Mouse (Mus musculus) intestine, postnatal 0 days (tissue): ENCODE measurements around the gene Lsmem1. TPM values are rescaled to one million over a fixed set of nuclear protein-coding genes. Genes with fewer than 3 reads are reported as not detected.

Experiments used
- ATAC-seq: fragments of 200-750 bp; cut with Nextera tagmentation; 2 replicates; pipeline ENCODE4 v1.8.0; 2017; ENCODE audit warnings: mild to moderate bottlenecking, moderate TSS enrichment, moderate library complexity
- H3K27ac ChIP-seq: fragments of 300-500 bp; sonication (generic); 2 replicates; pipeline ENCODE4 v1.5.1; 2014; ENCODE audit warnings: mild to moderate bottlenecking, low read depth, low read length, moderate library complexity
- H3K27me3 ChIP-seq: fragments of 300-500 bp; sonication (generic); replicated peaks from 2 replicates; pipeline ENCODE4 v1.6.1; 2014; ENCODE audit warnings: low read length, mixed read lengths; ENCODE audit not compliant: control insufficient read depth, insufficient read depth
- H3K36me3 ChIP-seq: fragments of 300-500 bp; sonication (generic); 2 replicates; pipeline ENCODE4 v1.6.1; 2014; ENCODE audit warnings: mild to moderate bottlenecking, moderate library complexity; ENCODE audit not compliant: control insufficient read depth, insufficient read depth
- H3K4me1 ChIP-seq: fragments of 300-500 bp; sonication (generic); replicated peaks from 2 replicates; pipeline ENCODE4 v1.6.1; 2014; ENCODE audit warnings: antibody characterized with exemption, low read length, mixed read lengths; ENCODE audit not compliant: control insufficient read depth, insufficient read depth
- H3K4me2 ChIP-seq: fragments of 300-500 bp; sonication (generic); replicated peaks from 2 replicates; pipeline ENCODE4 v1.6.1; 2014; ENCODE audit warnings: low read depth, mild to moderate bottlenecking, moderate library complexity
- H3K4me3 ChIP-seq: fragments of 300-500 bp; sonication (generic); 2 replicates; pipeline ENCODE4 v1.5.1; 2014; ENCODE audit warnings: low read depth, low read length
- H3K9ac ChIP-seq: fragments of 300-500 bp; sonication (generic); 2 replicates; pipeline ENCODE4 v1.6.1; 2014; ENCODE audit warnings: mild to moderate bottlenecking, low read depth, low read length
- H3K9me3 ChIP-seq: fragments of 300-500 bp; sonication (generic); 2 replicates; pipeline ENCODE4 v1.6.1; 2016; ENCODE audit warnings: mixed run types; ENCODE audit not compliant: control insufficient read depth
- CTCF ChIP-seq: sonication (generic); IDR thresholded peaks from 2 replicates; pipeline ENCODE4 v1.5.1; 2016; ENCODE audit warnings: low read depth, mild to moderate bottlenecking, control low read depth, antibody characterized with exemption, moderate library complexity
- WGBS: fragments of 180-500 bp; shearing (Covaris S2); extraction: QIAGEN DNeasy Blood & Tissue Kit; methylation state at CpG from one replicate; pipeline ENCODE4 v1.1.7; 2014; 5-methylcytosine and 5-hydroxymethylcytosine counted together
- polyA plus RNA-seq: library from polyadenylated mRNA; unstranded; fragments of >200 nt; fragmentation: Nextera tagmentation; extraction: Ambion mirVana; gene quantifications from 2 replicates; pipeline ENCODE4 v1.2.1, GENCODE M21; 2015

Lsmem1 gene
- polyA plus RNA-seq, 1 experiment from 2014 or later = not detected

DNA sequence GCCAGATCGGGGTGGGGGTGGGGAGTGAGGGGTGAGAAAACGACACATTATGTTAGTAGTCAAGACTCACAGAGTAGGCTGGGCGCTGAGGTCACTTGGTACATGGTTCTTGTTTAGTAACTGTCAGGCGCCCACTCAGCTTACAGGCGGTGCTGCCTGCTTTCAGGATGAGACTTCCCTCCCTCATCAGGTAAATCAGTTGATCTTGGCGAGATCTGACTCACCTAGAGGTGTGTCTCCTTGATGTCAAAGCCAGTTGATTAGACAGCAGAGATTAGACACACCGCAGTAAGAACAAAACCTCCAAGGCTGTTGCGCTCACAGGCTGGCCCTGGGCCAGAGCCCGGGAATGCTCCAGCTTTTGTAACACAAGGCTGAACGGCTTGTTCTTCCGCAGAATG lies 44.5 kb upstream of the Lsmem1 start:
- H3K36me3 ChIP-seq = no peaks in the 10 kb centered on the region
- WGBS = 31% methylated on average over 11 of the region's 11 CpGs
- ATAC-seq = peak; percentile 25; the same call in 1 of the 2 replicates

GRCm38 (mm10) chr12:40243241-40243640 lies 44.0 kb upstream of the Lsmem1 start:
- Histone ChIP-seq H3K9ac (no peak overlapping the region), H3K4me1 (peaks cover 9% of the 10 kb centered on the region; the same call in 1 of the 2 replicates), H3K27me3 (no peaks in the 10 kb centered on the region), H3K27ac (no peak overlapping the region), H3K9me3 (no peaks in the 10 kb centered on the region), H3K36me3 (no peaks in the 10 kb centered on the region), H3K4me3 (no peak overlapping the region), H3K4me2 (no peak overlapping the region)
- no peak for ATAC-seq
- 67% methylated on average over 4 of the region's 4 CpGs for WGBS
- no peak for TF ChIP-seq CTCF

More for the DNA sequence above, 44.5 kb upstream of the Lsmem1 start:
- H3K9ac ChIP-seq = no peak overlapping the region
- peak overlapping the region; percentile 24; the same call in 1 of the 2 replicates for H3K4me2 ChIP-seq
- H3K9me3 ChIP-seq = no peaks in the 10 kb centered on the region
- H3K4me1 ChIP-seq = peaks cover 9% of the 10 kb centered on the region
- no peak overlapping the region for H3K27ac ChIP-seq
- H3K4me3 ChIP-seq = no peak overlapping the region
- H3K27me3 ChIP-seq = no peaks in the 10 kb centered on the region
- no peak for TF ChIP-seq CTCF

- no peaks in the 10 kb centered on the region for H3K36me3 ChIP-seq
- ATAC-seq = no peak
- H3K4me3 ChIP-seq = no peak overlapping the region
- no peak for TF ChIP-seq CTCF
- H3K27me3 ChIP-seq = no peaks in the 10 kb centered on the region
- WGBS = 95% methylated on average over 7 of the region's 7 CpGs
- H3K4me1 ChIP-seq = peaks cover 5% of the 10 kb centered on the region; the same call in 1 of the 2 replicates
- H3K9me3 ChIP-seq = no peaks in the 10 kb centered on the region
- no peak overlapping the region for H3K9ac ChIP-seq
- no peak overlapping the region for H3K27ac ChIP-seq
- H3K4me2 ChIP-seq = no peak overlapping the region
Observed at GRCm38 (mm10) chr12:40239161-40239560, 39.9 kb upstream of the Lsmem1 start.

GRCm38 (mm10) chr12:40232231-40232630 lies 32.9 kb upstream of the Lsmem1 start:
- Histone ChIP-seq H3K27me3 (no peaks in the 10 kb centered on the region), H3K27ac (no peak overlapping the region), H3K4me2 (no peak overlapping the region), H3K9me3 (no peaks in the 10 kb centered on the region), H3K36me3 (no peaks in the 10 kb centered on the region), H3K4me1 (no peaks in the 10 kb centered on the region), H3K4me3 (no peak overlapping the region), H3K9ac (no peak overlapping the region)
- WGBS = 90% methylated on average over 1 of the region's 1 CpGs
- no peak for TF ChIP-seq CTCF
- ATAC-seq = no peak

- H3K9ac ChIP-seq = no peak overlapping the region
- H3K4me3 ChIP-seq = no peak overlapping the region
- H3K36me3 ChIP-seq = no peaks in the 10 kb centered on the region
- no peaks in the 10 kb centered on the region for H3K4me1 ChIP-seq
- H3K9me3 ChIP-seq = no peaks in the 10 kb centered on the region
- no peak for ATAC-seq
- H3K4me2 ChIP-seq = no peak overlapping the region
- WGBS = 91% methylated on average over 2 of the region's 2 CpGs
- no peak for TF ChIP-seq CTCF
- no peaks in the 10 kb centered on the region for H3K27me3 ChIP-seq
- H3K27ac ChIP-seq = no peak overlapping the region
Observed at GRCm38 (mm10) chr12:40231632-40232031, 32.3 kb upstream of the Lsmem1 start.

DNA sequence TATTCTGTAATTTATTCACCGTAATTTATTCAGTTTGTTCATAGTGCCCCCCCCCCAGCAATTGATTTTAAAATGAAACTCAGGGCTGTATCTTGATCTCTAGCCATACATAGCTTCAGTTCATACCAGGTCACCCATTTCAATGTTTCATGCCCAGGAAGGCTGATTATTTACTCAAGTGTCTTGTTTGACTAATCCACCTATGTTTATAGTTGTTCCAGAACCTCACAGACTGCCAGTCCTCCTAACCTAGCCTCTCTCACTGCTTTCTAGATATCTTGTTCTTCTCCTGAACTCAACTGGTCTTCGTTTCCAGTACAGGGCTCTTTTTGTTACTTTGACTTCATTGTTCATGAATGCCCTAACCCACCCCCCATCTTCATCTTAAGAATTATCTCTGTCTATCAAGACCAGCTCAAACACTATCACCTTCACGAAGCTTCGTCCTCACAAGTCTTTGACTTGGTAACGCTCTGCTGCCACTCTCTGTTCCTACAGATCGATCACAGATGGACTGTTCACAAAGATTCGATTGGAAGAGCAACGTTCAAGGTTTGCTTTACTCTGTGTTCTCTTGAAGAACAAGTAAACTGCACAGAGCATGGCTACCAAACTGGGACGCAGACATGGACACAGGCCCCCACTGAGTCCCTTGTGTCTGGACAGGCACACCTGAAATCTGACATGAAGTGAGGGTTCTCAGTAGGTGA lies 25.0 kb upstream of the Lsmem1 start:
- Histone ChIP-seq H3K36me3 (no peaks in the 10 kb centered on the region), H3K9me3 (no peaks in the 10 kb centered on the region), H3K4me2 (peak overlapping the region; percentile 82; the same call in 1 of the 2 replicates), H3K4me3 (no peak overlapping the region), H3K27ac (no peak overlapping the region), H3K9ac (no peak overlapping the region), H3K27me3 (no peaks in the 10 kb centered on the region), H3K4me1 (0 out of 2 replicates have a peak, but pooled peaks cover 3% of the 10 kb centered on the region)
- no peak for TF ChIP-seq CTCF
- 95% methylated on average over 9 of the region's 9 CpGs for WGBS
- no peak for ATAC-seq
